Mouse (Mus musculus) hindbrain, embryonic 15.5 days (tissue): ENCODE results near the gene Plk2. TPM values are rescaled to one million over a fixed set of nuclear protein-coding genes. Genes with fewer than 3 reads are reported as not detected.

Source experiments
- ATAC-seq: fragments of 200-750 bp; cut with Nextera tagmentation; 2 replicates; pipeline ENCODE4 v1.8.0; 2017; ENCODE audit warnings: low read depth, moderate number of reproducible peaks, moderate TSS enrichment; ENCODE audit not compliant: low FRiP score
- H3K27ac ChIP-seq: fragments of 300-500 bp; sonication (generic); replicated peaks from 2 replicates; pipeline ENCODE4 v1.5.1; 2015; ENCODE audit warnings: mild to moderate bottlenecking, inconsistent platforms
- H3K27me3 ChIP-seq: fragments of 300-500 bp; sonication (generic); 2 replicates; pipeline ENCODE4 v1.6.1; 2015; ENCODE audit warnings: control low read depth, inconsistent platforms
- H3K36me3 ChIP-seq: fragments of 300-500 bp; sonication (generic); 2 replicates; pipeline ENCODE4 v1.6.1; 2015; ENCODE audit warnings: control low read depth, inconsistent platforms
- H3K4me1 ChIP-seq: fragments of 300-500 bp; sonication (generic); replicated peaks from 2 replicates; pipeline ENCODE4 v1.6.1; 2015; ENCODE audit warnings: control low read depth, inconsistent platforms
- H3K4me2 ChIP-seq: fragments of 300-500 bp; sonication (generic); 2 replicates; pipeline ENCODE4 v1.6.1; 2015; ENCODE audit warnings: moderate library complexity, mild to moderate bottlenecking, inconsistent platforms
- H3K4me3 ChIP-seq: fragments of 300-500 bp; sonication (generic); 2 replicates; pipeline ENCODE4 v1.5.1; 2015; ENCODE audit warnings: mild to moderate bottlenecking, inconsistent platforms
- H3K9ac ChIP-seq: fragments of 300-500 bp; sonication (generic); 2 replicates; pipeline ENCODE4 v1.6.1; 2015; ENCODE audit warnings: inconsistent platforms
- H3K9me3 ChIP-seq: fragments of 300-500 bp; sonication (generic); 2 replicates; pipeline ENCODE4 v1.6.1; 2016; ENCODE audit warnings: control low read depth, inconsistent platforms
- WGBS: fragments of 180-500 bp; shearing (Covaris S2); methylation state at CpG from one replicate; pipeline ENCODE4 v1.1.7; 2015; 5-methylcytosine and 5-hydroxymethylcytosine counted together
- polyA plus RNA-seq: library from polyadenylated mRNA; unstranded; fragments of >200 nt; fragmentation: Nextera tagmentation; extraction: Ambion mirVana; gene quantifications from 2 replicates; pipeline ENCODE4 v1.2.1, GENCODE M21; 2015

Plk2 gene
- polyA plus RNA-seq, 1 experiment from 2014 or later, result 123 TPM

DNA sequence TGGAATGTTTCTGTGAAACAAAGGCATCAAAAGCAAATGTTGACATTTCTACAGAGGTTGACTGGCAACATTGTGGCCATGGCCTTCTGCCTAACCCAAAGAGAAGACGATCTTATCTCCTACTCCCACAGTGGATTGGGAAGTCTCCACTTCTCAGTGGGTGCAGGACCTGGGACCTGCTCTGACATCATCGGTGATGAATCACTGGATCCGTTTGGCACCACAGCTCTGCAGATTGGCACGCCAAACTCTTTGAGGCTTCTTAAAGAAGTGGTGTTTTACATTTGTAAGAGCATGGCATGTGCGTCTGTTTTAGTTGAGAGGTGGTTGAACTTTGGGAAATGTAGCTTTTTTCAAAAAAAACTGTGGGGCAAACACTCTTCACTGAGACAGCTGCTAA lies 23.8 kb downstream of the Plk2 start:
- H3K27ac ChIP-seq, result no peak overlapping the region
- H3K27me3 ChIP-seq, result no peaks in the 10 kb centered on the region
- ATAC-seq, result no peak

GRCm38 (mm10) chr13:110419640-110420039 lies 24.8 kb downstream of the Plk2 start:
- no peaks in the 10 kb centered on the region for H3K9me3 ChIP-seq
- no peak for ATAC-seq
- WGBS, result 81% methylated on average over 5 of the region's 5 CpGs
- H3K4me2 ChIP-seq, result no peak overlapping the region
- H3K9ac ChIP-seq, result no peak overlapping the region
- H3K27me3 ChIP-seq, result no peaks in the 10 kb centered on the region
- H3K36me3 ChIP-seq, result no peaks in the 10 kb centered on the region
- no peak overlapping the region for H3K27ac ChIP-seq
- H3K4me1 ChIP-seq, result no peaks in the 10 kb centered on the region
- H3K4me3 ChIP-seq, result no peak overlapping the region

More for the DNA sequence above, 23.8 kb downstream of the Plk2 start:
- Histone ChIP-seq H3K36me3 (no peaks in the 10 kb centered on the region), H3K4me1 (no peaks in the 10 kb centered on the region), H3K9ac (no peak overlapping the region), H3K4me3 (no peak overlapping the region), H3K9me3 (no peaks in the 10 kb centered on the region), H3K4me2 (no peak overlapping the region)
- WGBS, result 89% methylated on average over 5 of the region's 5 CpGs

- no peak overlapping the region for H3K4me2 ChIP-seq
- ATAC-seq, result no peak
- H3K9ac ChIP-seq, result no peak overlapping the region
- no peaks in the 10 kb centered on the region for H3K9me3 ChIP-seq
- H3K36me3 ChIP-seq, result no peaks in the 10 kb centered on the region
- H3K27ac ChIP-seq, result no peak overlapping the region
- no peak overlapping the region for H3K4me3 ChIP-seq
- no peaks in the 10 kb centered on the region for H3K27me3 ChIP-seq
- H3K4me1 ChIP-seq, result no peaks in the 10 kb centered on the region
- WGBS, result 82% methylated on average over 7 of the region's 7 CpGs
These were observed 27.6 kb downstream of the Plk2 start for GRCm38 (mm10) chr13:110422434-110422833.

GRCm38 (mm10) chr13:110425512-110426222 lies 30.8 kb downstream of the Plk2 start:
- H3K4me2 ChIP-seq, result no peak overlapping the region
- no peaks in the 10 kb centered on the region for H3K36me3 ChIP-seq
- H3K27ac ChIP-seq, result no peak overlapping the region
- ATAC-seq, result no peak
- no peak overlapping the region for H3K4me3 ChIP-seq
- no peak overlapping the region for H3K9ac ChIP-seq
- H3K4me1 ChIP-seq, result no peaks in the 10 kb centered on the region
- no peaks in the 10 kb centered on the region for H3K9me3 ChIP-seq
- H3K27me3 ChIP-seq, result no peaks in the 10 kb centered on the region
- 89% methylated on average over 8 of the region's 8 CpGs for WGBS

DNA sequence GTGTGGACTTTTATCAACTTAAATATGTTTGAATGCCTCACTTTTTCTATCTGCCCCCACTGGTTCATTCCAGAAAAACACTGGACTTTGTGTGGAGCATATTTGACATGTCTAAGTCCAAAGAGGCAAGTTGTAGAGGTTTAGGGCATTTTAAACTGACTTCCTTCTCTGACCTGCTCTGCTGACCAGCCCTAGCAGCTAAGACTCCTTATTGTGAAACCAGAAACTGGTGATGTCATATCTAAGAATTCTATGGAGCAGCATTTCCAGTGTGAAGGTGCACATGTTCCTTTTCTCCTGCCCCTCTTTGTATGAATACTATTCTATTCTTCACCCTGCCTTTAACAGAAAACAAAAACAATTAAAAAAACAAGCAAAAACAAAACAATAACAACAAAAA lies 36.5 kb downstream of the Plk2 start:
- no peaks in the 10 kb centered on the region for H3K36me3 ChIP-seq
- H3K9me3 ChIP-seq, result no peaks in the 10 kb centered on the region
- H3K27me3 ChIP-seq, result no peaks in the 10 kb centered on the region
- no peak for ATAC-seq
- no peak overlapping the region for H3K4me2 ChIP-seq
- no peak overlapping the region for H3K9ac ChIP-seq
- no peak overlapping the region for H3K27ac ChIP-seq
- no peaks in the 10 kb centered on the region for H3K4me1 ChIP-seq
- H3K4me3 ChIP-seq, result no peak overlapping the region

- 73% methylated on average over 2 of the region's 2 CpGs for WGBS
- Histone ChIP-seq H3K36me3 (no peaks in the 10 kb centered on the region), H3K4me3 (no peak overlapping the region), H3K4me2 (no peak overlapping the region), H3K9me3 (no peaks in the 10 kb centered on the region), H3K27me3 (no peaks in the 10 kb centered on the region), H3K9ac (no peak overlapping the region), H3K27ac (no peak overlapping the region), H3K4me1 (no peaks in the 10 kb centered on the region)
- ATAC-seq, result no peak
These were observed 37.3 kb downstream of the Plk2 start for GRCm38 (mm10) chr13:110432062-110432566.

- Histone ChIP-seq H3K27me3 (no peaks in the 10 kb centered on the region), H3K9ac (no peak overlapping the region), H3K27ac (no peak overlapping the region), H3K4me1 (no peaks in the 10 kb centered on the region), H3K36me3 (no peaks in the 10 kb centered on the region), H3K4me3 (no peak overlapping the region), H3K4me2 (no peak overlapping the region), H3K9me3 (no peaks in the 10 kb centered on the region)
- ATAC-seq, result no peak
- 92% methylated on average over 4 of the region's 4 CpGs for WGBS
These were observed 37.8 kb downstream of the Plk2 start for GRCm38 (mm10) chr13:110432613-110433012.

DNA sequence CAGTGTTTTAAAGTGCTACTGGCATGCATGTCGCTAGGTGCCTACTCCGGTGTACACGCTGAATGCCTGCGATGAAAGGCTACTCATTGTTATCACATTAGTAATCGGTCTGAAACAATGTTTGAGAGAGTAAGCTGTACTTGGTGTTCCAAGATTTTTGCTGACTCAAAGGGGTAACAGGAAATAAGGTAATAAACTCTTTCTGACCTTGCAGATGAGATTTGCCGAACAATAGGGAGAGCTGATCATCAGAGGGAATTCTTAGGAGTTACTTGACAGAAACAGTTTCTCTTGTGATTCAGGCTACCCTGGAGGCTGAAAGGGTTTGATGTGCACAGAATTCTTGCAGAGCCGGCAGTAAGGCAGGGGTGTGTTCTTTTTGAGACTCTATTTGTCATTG lies 41.8 kb downstream of the Plk2 start:
- no peaks in the 10 kb centered on the region for H3K27me3 ChIP-seq
- no peaks in the 10 kb centered on the region for H3K4me1 ChIP-seq
- no peak for ATAC-seq
- no peaks in the 10 kb centered on the region for H3K36me3 ChIP-seq
- no peaks in the 10 kb centered on the region for H3K9me3 ChIP-seq
- H3K4me3 ChIP-seq, result no peak overlapping the region
- H3K27ac ChIP-seq, result no peak overlapping the region
- H3K9ac ChIP-seq, result no peak overlapping the region
- no peak overlapping the region for H3K4me2 ChIP-seq
- WGBS, result 67% methylated on average over 7 of the region's 7 CpGs

DNA sequence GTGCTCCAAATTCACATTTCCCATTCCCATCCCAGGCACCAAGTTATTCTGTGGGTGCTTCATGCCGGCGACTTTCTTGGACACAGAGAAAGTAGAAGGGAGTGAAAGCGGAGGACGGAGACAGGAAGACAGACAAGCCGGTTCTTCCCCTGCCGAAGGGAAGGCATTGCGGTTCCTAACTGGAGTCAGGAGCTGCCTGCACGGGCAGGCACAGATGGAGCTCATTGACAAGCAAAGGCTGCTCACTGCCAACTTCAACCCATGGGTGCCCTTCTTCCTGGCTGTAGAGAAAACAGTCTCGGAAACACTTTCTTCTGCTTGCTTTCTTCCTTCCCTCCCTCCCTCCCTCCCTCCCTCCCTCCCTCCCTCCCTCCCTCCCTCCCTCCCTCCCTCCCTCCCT lies 43.8 kb downstream of the Plk2 start:
- ATAC-seq, result no peak
- Histone ChIP-seq H3K9ac (no peak overlapping the region), H3K4me3 (no peak overlapping the region), H3K27me3 (no peaks in the 10 kb centered on the region), H3K4me1 (no peaks in the 10 kb centered on the region), H3K27ac (no peak overlapping the region), H3K36me3 (no peaks in the 10 kb centered on the region), H3K9me3 (no peaks in the 10 kb centered on the region), H3K4me2 (no peak overlapping the region)
- WGBS, result 77% methylated on average over 9 of the region's 9 CpGs

- no peak for ATAC-seq
- H3K27me3 ChIP-seq, result no peaks in the 10 kb centered on the region
- WGBS, result 82% methylated on average over 4 of the region's 4 CpGs
- H3K9ac ChIP-seq, result no peak overlapping the region
- H3K4me2 ChIP-seq, result no peak overlapping the region
- no peaks in the 10 kb centered on the region for H3K9me3 ChIP-seq
- peaks cover 4% of the 10 kb centered on the region; the same call in 1 of the 2 replicates for H3K4me1 ChIP-seq
- no peak overlapping the region for H3K4me3 ChIP-seq
- no peaks in the 10 kb centered on the region for H3K36me3 ChIP-seq
- H3K27ac ChIP-seq, result no peak overlapping the region
These were observed 49.5 kb downstream of the Plk2 start for GRCm38 (mm10) chr13:110444335-110444734.

DNA sequence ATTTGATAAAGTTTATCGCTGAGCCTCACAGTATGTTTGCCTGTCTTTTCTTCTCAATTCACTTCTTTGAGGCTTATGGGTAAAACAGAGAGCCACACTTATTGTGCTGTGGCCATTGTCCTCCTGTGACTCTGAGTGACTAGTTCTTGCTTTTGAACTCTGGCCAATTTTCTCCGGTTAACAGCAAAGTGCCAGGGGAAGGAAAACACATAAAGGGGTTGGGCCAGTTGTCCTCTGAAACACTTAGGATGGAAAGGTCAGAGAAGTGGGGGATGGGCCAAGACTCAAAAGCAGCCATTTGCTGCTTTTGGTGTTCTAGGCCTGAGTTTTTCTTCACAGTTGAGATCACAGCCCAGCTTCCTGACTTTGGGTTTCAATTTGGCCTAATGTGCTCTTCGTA lies 50.0 kb downstream of the Plk2 start:
- H3K4me2 ChIP-seq, result no peak overlapping the region
- H3K9me3 ChIP-seq, result no peaks in the 10 kb centered on the region
- H3K9ac ChIP-seq, result no peak overlapping the region
- no peaks in the 10 kb centered on the region for H3K27me3 ChIP-seq
- no peak for ATAC-seq
- H3K4me1 ChIP-seq, result peaks cover 4% of the 10 kb centered on the region; the same call in 1 of the 2 replicates
- no peak overlapping the region for H3K4me3 ChIP-seq
- no peak overlapping the region for H3K27ac ChIP-seq
- H3K36me3 ChIP-seq, result no peaks in the 10 kb centered on the region
- 40% methylated on average over 3 of the region's 3 CpGs for WGBS

- Histone ChIP-seq H3K36me3 (no peaks in the 10 kb centered on the region), H3K27me3 (no peaks in the 10 kb centered on the region), H3K9me3 (no peaks in the 10 kb centered on the region), H3K4me3 (no peak overlapping the region), H3K4me1 (peaks cover 4% of the 10 kb centered on the region; the same call in 1 of the 2 replicates), H3K4me2 (no peak overlapping the region), H3K9ac (no peak overlapping the region), H3K27ac (no peak overlapping the region)
- 85% methylated on average over 6 of the region's 6 CpGs for WGBS
- ATAC-seq, result no peak
These were observed 51.6 kb downstream of the Plk2 start for GRCm38 (mm10) chr13:110446434-110446833.

GRCm38 (mm10) chr13:110450056-110450455 lies 55.2 kb downstream of the Plk2 start:
- Histone ChIP-seq H3K4me3 (no peak overlapping the region), H3K4me2 (no peak overlapping the region), H3K9me3 (no peaks in the 10 kb centered on the region), H3K9ac (no peak overlapping the region), H3K36me3 (no peaks in the 10 kb centered on the region), H3K4me1 (peaks cover 1% of the 10 kb centered on the region; the same call in 1 of the 2 replicates), H3K27me3 (no peaks in the 10 kb centered on the region), H3K27ac (no peak overlapping the region)
- ATAC-seq, result no peak
- 67% methylated on average over 4 of the region's 4 CpGs for WGBS
